Mouse (Mus musculus): ENCODE measurements around the gene Ift88. TPM values are rescaled to one million over a fixed set of nuclear protein-coding genes. Genes with fewer than 3 reads are reported as not detected.

Ift88 gene
- polyA plus RNA-seq, 2 experiments, result 1.6 TPM

DNA sequence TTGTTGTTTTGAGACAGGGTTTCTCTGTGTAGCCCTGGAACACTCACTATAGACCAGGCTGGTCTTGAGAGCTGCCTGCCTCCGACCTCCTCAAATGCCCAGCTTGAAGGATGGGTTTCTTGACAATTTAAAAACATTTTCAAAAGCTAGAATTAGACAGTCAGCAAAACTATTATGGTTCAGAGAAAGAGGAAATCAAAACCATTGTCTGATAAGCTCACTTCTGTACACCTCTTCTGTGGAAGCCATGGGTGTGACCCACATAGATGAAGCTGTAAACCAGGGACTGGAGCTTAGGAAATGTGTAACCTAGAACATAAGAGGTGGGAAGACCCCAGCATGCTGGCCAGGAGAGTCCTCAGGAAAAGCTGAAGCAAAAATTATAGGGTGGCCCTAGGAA is 133.1 kb downstream of the Ift88 start:
- no peak overlapping the region for H3K27ac ChIP-seq
- no peak overlapping the region for H3K9ac ChIP-seq (replicated peaks)
- H3K4me2 ChIP-seq (ENCODE audit: low read depth), result no peak overlapping the region
- TF ChIP-seq EP300 (IDR thresholded peaks at IDR 0.05; ENCODE audit: low read depth) (no peak), CTCF (IDR thresholded peaks at IDR 0.05; ENCODE audit: low read depth) (no peak)
- DNase-seq (ENCODE audit: low read depth in 3 of 3, low spot score in 3 of 3), result no peak
- H3K36me3 ChIP-seq (replicated peaks; ENCODE audit: control insufficient read depth, insufficient read depth, low read depth), result no peaks in the 10 kb centered on the region
- H3K4me3 ChIP-seq (ENCODE audit: insufficient read depth in 1 of 2, low read depth in 2 of 2, low read length in 2 of 2), result no peak overlapping the region
- no peaks in the 10 kb centered on the region for H3K4me1 ChIP-seq (replicated peaks; ENCODE audit: control insufficient read depth in 2 of 2, insufficient read depth in 2 of 2, low read length in 1 of 2)
- no peak for ATAC-seq (ENCODE audit: insufficient read depth)
- 70% methylated on average over 1 of the region's 1 CpGs for WGBS (ENCODE audit: insufficient replicate concordance)
- H3K27me3 ChIP-seq (ENCODE audit: control insufficient read depth, insufficient read depth, low read length), result no peaks in the 10 kb centered on the region
- H3K9me3 ChIP-seq (ENCODE audit: control insufficient read depth, low read length), result no peaks in the 10 kb centered on the region

DNA sequence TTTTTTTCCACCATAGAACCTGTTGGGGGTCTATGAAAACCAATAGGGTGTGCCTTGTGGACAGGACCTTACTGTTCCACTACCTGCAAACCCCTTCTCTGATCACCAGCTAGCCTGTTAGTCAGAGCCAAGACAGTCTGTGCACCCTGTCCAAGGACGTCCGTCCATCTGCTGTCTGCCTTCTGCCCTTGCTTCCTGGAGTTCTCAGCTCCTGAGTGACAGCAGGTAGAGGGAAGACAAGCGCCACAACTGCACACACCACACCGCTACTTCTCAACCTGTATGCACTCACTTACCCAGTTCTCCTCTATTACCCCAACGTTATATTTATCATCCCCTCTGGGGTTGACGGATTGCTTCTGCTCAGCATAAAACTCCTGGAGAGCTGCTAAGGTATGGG is 141.8 kb downstream of the Ift88 start:
- TF ChIP-seq CTCF (IDR thresholded peaks at IDR 0.05; ENCODE audit: low read depth), result no peak
- TF ChIP-seq EP300 (IDR thresholded peaks at IDR 0.05; ENCODE audit: low read depth), result no peak
- H3K9me3 ChIP-seq (ENCODE audit: control insufficient read depth, low read length), result no peaks in the 10 kb centered on the region
- no peaks in the 10 kb centered on the region for H3K27me3 ChIP-seq (ENCODE audit: control insufficient read depth, insufficient read depth, low read length)
- WGBS (ENCODE audit: insufficient replicate concordance), result 69% methylated on average over 6 of the region's 6 CpGs
- H3K4me3 ChIP-seq (ENCODE audit: insufficient read depth in 1 of 2, low read depth in 2 of 2, low read length in 2 of 2), result no peak overlapping the region
- DNase-seq (ENCODE audit: low read depth in 3 of 3, low spot score in 3 of 3) (no peak), ATAC-seq (ENCODE audit: insufficient read depth) (no peak)
- H3K4me1 ChIP-seq (replicated peaks; ENCODE audit: control insufficient read depth in 2 of 2, insufficient read depth in 2 of 2, low read length in 1 of 2), result peaks cover 0 to 4% of the 10 kb centered on the region in 2 experiments; a peak in 3 of 4 replicates
- no peak overlapping the region for H3K9ac ChIP-seq (replicated peaks)
- no peak overlapping the region for H3K27ac ChIP-seq
- no peak overlapping the region for H3K4me2 ChIP-seq (ENCODE audit: low read depth)
- no peaks in the 10 kb centered on the region for H3K36me3 ChIP-seq (replicated peaks; ENCODE audit: control insufficient read depth, insufficient read depth, low read depth)

Other genes starting within 250 kb of the Ift88 start
- 5.9 and 7.4 TPM in 2 replicates for gene Cryl1, start 25.5 kb upstream of the Ift88 start, polyA plus RNA-seq (2012; rRNA removed)
- gene Cryl1, start 25.5 kb upstream of the Ift88 start, polyA plus RNA-seq (2014; fragmentation: Nextera tagmentation; extraction: Ambion mirVana), result 6.0 and 8.3 TPM in 2 replicates
- gene Il17d, start 100.7 kb downstream of the Ift88 start, polyA plus RNA-seq (2012; rRNA removed), result 0.50 and 0.62 TPM in 2 replicates
- 0.08 TPM in 1 of 2 replicates, not detected in the other for gene Il17d, start 100.7 kb downstream of the Ift88 start, polyA plus RNA-seq (2014; fragmentation: Nextera tagmentation; extraction: Ambion mirVana)
- gene Eef1akmt1, start 147.6 kb downstream of the Ift88 start, polyA plus RNA-seq (2012; rRNA removed), result 11.4 and 14.0 TPM in 2 replicates
- 41.8 and 43.5 TPM in 2 replicates for gene Eef1akmt1, start 147.6 kb downstream of the Ift88 start, polyA plus RNA-seq (2014; fragmentation: Nextera tagmentation; extraction: Ambion mirVana)
- gene Xpo4, start 241.4 kb downstream of the Ift88 start, polyA plus RNA-seq (2012; rRNA removed), result 5.1 and 6.8 TPM in 2 replicates
- gene Xpo4, start 241.4 kb downstream of the Ift88 start, polyA plus RNA-seq (2014; fragmentation: Nextera tagmentation; extraction: Ambion mirVana), result 14.5 and 17.5 TPM in 2 replicates